ENCODE assay signal across 19 mouse cellular contexts in the genomic region with DNA sequence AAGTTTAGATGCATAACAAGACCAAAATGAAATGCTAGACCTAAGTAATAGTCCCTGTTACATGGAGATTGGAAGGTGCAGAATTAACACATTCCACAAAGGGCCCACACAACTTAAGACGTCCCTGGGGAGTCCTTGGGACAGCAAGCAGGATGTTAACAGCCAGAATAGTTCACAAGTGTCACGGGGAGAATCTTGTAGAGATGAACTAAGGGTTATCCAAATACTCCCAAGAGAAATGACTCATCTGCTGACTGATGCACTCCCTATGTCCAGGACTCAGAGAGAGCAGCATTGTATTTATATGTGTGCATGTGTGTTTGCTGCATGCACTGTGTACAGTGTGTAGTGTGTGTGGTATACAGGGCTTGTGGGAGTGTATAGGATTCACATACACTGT. TPM values are rescaled to one million over a fixed set of nuclear protein-coding genes. Genes with fewer than 3 reads are reported as not detected.
"Had no signal": no experiment of that assay in that cellular context is flagged by ENCODE, and none has a peak within 500 bp of the region (broad histone marks: within the 10 kb centered on the region; RNA-seq: fewer than 3 reads in every experiment).

No protein-coding gene starts in this region.

- DNase-seq: layer of hippocampus, postnatal 36 days; liver, postnatal 0 days; lung, embryonic 14.5 days; retina, postnatal 1 day; right cerebral cortex, postnatal 25 days; spleen, adult 18-20 months; thymus, adult 2 months; thymus, postnatal 14 days; thymus, postnatal 4 days had no signal

- H3K27me3 ChIP-seq: midbrain, embryonic 13.5 days; neural tube, embryonic 13.5 days had no signal

- H3K4me1 ChIP-seq: midbrain, embryonic 10.5 days; midbrain, embryonic 13.5 days; neural tube, embryonic 13.5 days had no signal

- H3K4me2 ChIP-seq: lung, embryonic 14.5 days; midbrain, embryonic 13.5 days; neural tube, embryonic 13.5 days had no signal

- H3K36me3 ChIP-seq: midbrain, embryonic 10.5 days; midbrain, embryonic 13.5 days; neural tube, embryonic 13.5 days had no signal

- H3K27ac ChIP-seq: left cerebral cortex, adult 2 months; liver, embryonic 14.5 days; macrophage; midbrain, embryonic 10.5 days; midbrain, embryonic 13.5 days; neural tube, embryonic 13.5 days had no signal

- H3K4me3 ChIP-seq: left cerebral cortex, adult 2 months; midbrain, embryonic 10.5 days; midbrain, embryonic 13.5 days; myocyte; neural tube, embryonic 13.5 days had no signal

- H3K9ac ChIP-seq: liver, embryonic 14.5 days; liver, postnatal 0 days; lung, embryonic 14.5 days; midbrain, embryonic 13.5 days; neural tube, embryonic 13.5 days had no signal

- H3K9me3 ChIP-seq: midbrain, embryonic 10.5 days; midbrain, embryonic 13.5 days; neural tube, embryonic 13.5 days had no signal

RNA-seq across cellular contexts. Expression of gene Il31ra, which starts 37.7 kb away (rescaled TPM):
- total RNA-seq: liver, adult 2 months had no signal
- polyA plus RNA-seq: limb, embryonic 11.5 days; liver, adult 2 months; lung, embryonic 14.5 days; lung, postnatal 0 days; macrophage; midbrain, embryonic 10.5 days; midbrain, embryonic 13.5 days; myocyte had no signal
